Mouse (Mus musculus): ENCODE results near the gene Cdc42ep1. TPM values are rescaled to one million over a fixed set of nuclear protein-coding genes. Genes with fewer than 3 reads are reported as not detected.
A peak's percentile ranks its signal among the peaks of the same experiment; 100 is the strongest.
"Not testable (repeated sequence)": the region's sequence is repeated elsewhere in the genome, so short reads cannot be mapped to it uniquely, and the experiment has no call there.

Cdc42ep1 gene
- polyA plus RNA-seq, 1 experiment from 2014 or later = 44.0 TPM

GRCm38 (mm10) chr15:78874989-78875388 is 32.6 kb downstream of the Cdc42ep1 start:
- Histone ChIP-seq H3K4me2 (replicated peaks) (no peak overlapping the region), H3K4me1 (replicated peaks) (peaks cover 28% of the 10 kb centered on the region), H3K27me3 (replicated peaks) (no peaks in the 10 kb centered on the region), H3K27ac (peak overlapping the region; percentile 100), H3K36me3 (no peaks in the 10 kb centered on the region), H3K9ac (no peak overlapping the region), H3K9me3 (no peaks in the 10 kb centered on the region), H3K4me3 (replicated peaks) (no peak overlapping the region)
- ATAC-seq = no peak
- 70% methylated on average over 8 of the region's 8 CpGs for WGBS

GRCm38 (mm10) chr15:78875537-78875936 is 33.1 kb downstream of the Cdc42ep1 start:
- ATAC-seq = no peak
- WGBS = 64% methylated on average over 5 of the region's 5 CpGs
- Histone ChIP-seq H3K9me3 (no peaks in the 10 kb centered on the region), H3K4me2 (replicated peaks) (peak overlapping the region; percentile 67), H3K9ac (0 out of 2 replicates have a peak overlapping the region, but pooled peaks have one; percentile 79), H3K4me1 (replicated peaks) (peaks cover 30% of the 10 kb centered on the region), H3K27me3 (replicated peaks) (no peaks in the 10 kb centered on the region), H3K4me3 (replicated peaks) (no peak overlapping the region), H3K36me3 (no peaks in the 10 kb centered on the region), H3K27ac (peak overlapping the region; percentile 100)

GRCm38 (mm10) chr15:78876258-78876696 is 33.9 kb downstream of the Cdc42ep1 start:
- H3K4me3 ChIP-seq (replicated peaks) = peak overlapping the region; percentile 74
- no peaks in the 10 kb centered on the region for H3K9me3 ChIP-seq
- peak overlapping the region; percentile 67 for H3K4me2 ChIP-seq (replicated peaks)
- peaks cover 30% of the 10 kb centered on the region for H3K4me1 ChIP-seq (replicated peaks)
- 2% methylated on average over 17 of the region's 17 CpGs for WGBS
- H3K27ac ChIP-seq = peak overlapping the region; percentile 100
- peak; percentile 55 for ATAC-seq
- H3K9ac ChIP-seq = peak overlapping the region; percentile 79
- no peaks in the 10 kb centered on the region for H3K27me3 ChIP-seq (replicated peaks)
- H3K36me3 ChIP-seq = peaks cover 2% of the 10 kb centered on the region

GRCm38 (mm10) chr15:78876991-78877809 is 34.8 kb downstream of the Cdc42ep1 start, which contains the start of gene Gga1:
Gene Gga1, plus strand, starts transcription at chr15:78877190.
- H3K4me1 ChIP-seq (replicated peaks) = peaks cover 29% of the 10 kb centered on the region
- H3K4me2 ChIP-seq (replicated peaks) = peak within 1 kb of the TSS; percentile 67
- ATAC-seq = peak; percentile 92
- H3K9me3 ChIP-seq = no peaks in the 10 kb centered on the region
- H3K9ac ChIP-seq = peak within 1 kb of the TSS; percentile 79
- peak within 1 kb of the TSS; percentile 74 for H3K4me3 ChIP-seq (replicated peaks)
- WGBS = under 1% methylated on average over 83 of the region's 95 CpGs
- H3K27me3 ChIP-seq (replicated peaks) = no peaks in the 10 kb centered on the region
- peaks cover 11% of the 10 kb centered on the region for H3K36me3 ChIP-seq
- peak within 1 kb of the TSS; percentile 100 for H3K27ac ChIP-seq

GRCm38 (mm10) chr15:78877810-78878390 is 35.5 kb downstream of the Cdc42ep1 start:
- Histone ChIP-seq H3K9ac (peak overlapping the region; percentile 79), H3K27ac (peak overlapping the region; percentile 100), H3K9me3 (no peaks in the 10 kb centered on the region), H3K4me1 (replicated peaks) (peaks cover 27% of the 10 kb centered on the region), H3K27me3 (replicated peaks) (no peaks in the 10 kb centered on the region), H3K36me3 (peaks cover 11% of the 10 kb centered on the region), H3K4me2 (replicated peaks) (peak overlapping the region; percentile 67), H3K4me3 (replicated peaks) (peak overlapping the region; percentile 74)
- 3% methylated on average over 17 of the region's 17 CpGs for WGBS
- ATAC-seq = peak; percentile 0; the same call in 1 of the 2 replicates

- H3K36me3 ChIP-seq = peaks cover 14% of the 10 kb centered on the region
- H3K4me2 ChIP-seq (replicated peaks) = peak overlapping the region; percentile 15
- H3K9me3 ChIP-seq; H3K4me3 ChIP-seq (replicated peaks); H3K27me3 ChIP-seq (replicated peaks); ATAC-seq; H3K9ac ChIP-seq: not testable (repeated sequence)
- 0 out of 2 replicates have a peak overlapping the region, but pooled peaks have one; percentile 36 for H3K27ac ChIP-seq
- peaks cover 27% of the 10 kb centered on the region for H3K4me1 ChIP-seq (replicated peaks)
- WGBS = 27% methylated on average over 7 of the region's 7 CpGs
These were observed 36.5 kb downstream of the Cdc42ep1 start for GRCm38 (mm10) chr15:78878792-78879516.

- H3K4me3 ChIP-seq (replicated peaks) = no peak overlapping the region
- no peaks in the 10 kb centered on the region for H3K27me3 ChIP-seq (replicated peaks)
- H3K9ac ChIP-seq = no peak overlapping the region
- no peaks in the 10 kb centered on the region for H3K9me3 ChIP-seq
- H3K36me3 ChIP-seq = peaks cover 25% of the 10 kb centered on the region
- peaks cover 23% of the 10 kb centered on the region for H3K4me1 ChIP-seq (replicated peaks)
- H3K27ac ChIP-seq = no peak overlapping the region
- no peak for ATAC-seq
- H3K4me2 ChIP-seq (replicated peaks) = no peak overlapping the region
- 92% methylated on average over 8 of the region's 8 CpGs for WGBS
These were observed 38.0 kb downstream of the Cdc42ep1 start for GRCm38 (mm10) chr15:78880432-78880831.

GRCm38 (mm10) chr15:78881828-78882227 is 39.4 kb downstream of the Cdc42ep1 start:
- WGBS = 81% methylated on average over 3 of the region's 3 CpGs
- Histone ChIP-seq H3K27me3 (replicated peaks) (no peaks in the 10 kb centered on the region), H3K9ac (no peak overlapping the region), H3K4me1 (replicated peaks) (peaks cover 13% of the 10 kb centered on the region), H3K36me3 (peaks cover 33% of the 10 kb centered on the region), H3K9me3 (no peaks in the 10 kb centered on the region), H3K4me2 (replicated peaks) (no peak overlapping the region), H3K27ac (no peak overlapping the region), H3K4me3 (replicated peaks) (no peak overlapping the region)
- ATAC-seq = no peak

- H3K27ac ChIP-seq = no peak overlapping the region
These were observed 47.0 kb downstream of the Cdc42ep1 start for GRCm38 (mm10) chr15:78889401-78889853.

GRCm38 (mm10) chr15:78892440-78892839 is 50.0 kb downstream of the Cdc42ep1 start:
- Histone ChIP-seq H3K4me1 (replicated peaks) (peaks cover 57% of the 10 kb centered on the region), H3K4me2 (replicated peaks) (no peak overlapping the region), H3K36me3 (peaks cover 22% of the 10 kb centered on the region), H3K27ac (no peak overlapping the region), H3K4me3 (replicated peaks) (no peak overlapping the region), H3K9ac (no peak overlapping the region), H3K9me3 (no peaks in the 10 kb centered on the region), H3K27me3 (replicated peaks) (no peaks in the 10 kb centered on the region)
- 25% methylated on average over 7 of the region's 7 CpGs for WGBS
- no peak for ATAC-seq

More at GRCm38 (mm10) chr15:78889401-78889853, 47.0 kb downstream of the Cdc42ep1 start:
- Histone ChIP-seq H3K36me3 (peaks cover 39% of the 10 kb centered on the region), H3K4me3 (replicated peaks) (no peak overlapping the region), H3K9me3 (no peaks in the 10 kb centered on the region), H3K9ac (no peak overlapping the region), H3K4me2 (replicated peaks) (no peak overlapping the region), H3K4me1 (replicated peaks) (peaks cover 33% of the 10 kb centered on the region), H3K27me3 (replicated peaks) (no peaks in the 10 kb centered on the region)
- ATAC-seq = peak; percentile 44; the same call in 1 of the 2 replicates
- 23% methylated on average over 13 of the region's 13 CpGs for WGBS

GRCm38 (mm10) chr15:78894726-78895125 is 52.3 kb downstream of the Cdc42ep1 start:
- H3K36me3 ChIP-seq = peaks cover 15% of the 10 kb centered on the region; the same call in 1 of the 2 replicates
- peak overlapping the region; percentile 57 for H3K27ac ChIP-seq
- H3K27me3 ChIP-seq (replicated peaks) = no peaks in the 10 kb centered on the region
- no peak overlapping the region for H3K4me2 ChIP-seq (replicated peaks)
- no peak overlapping the region for H3K9ac ChIP-seq
- no peaks in the 10 kb centered on the region for H3K9me3 ChIP-seq
- ATAC-seq = no peak
- peaks cover 62% of the 10 kb centered on the region for H3K4me1 ChIP-seq (replicated peaks)
- 72% methylated on average over 13 of the region's 13 CpGs for WGBS
- H3K4me3 ChIP-seq (replicated peaks) = no peak overlapping the region

GRCm38 (mm10) chr15:78895741-78896140 is 53.3 kb downstream of the Cdc42ep1 start:
- no peaks in the 10 kb centered on the region for H3K27me3 ChIP-seq (replicated peaks)
- no peak for ATAC-seq
- H3K27ac ChIP-seq = peak overlapping the region; percentile 48; the same call in 1 of the 2 replicates
- no peak overlapping the region for H3K4me2 ChIP-seq (replicated peaks)
- no peaks in the 10 kb centered on the region for H3K9me3 ChIP-seq
- H3K4me3 ChIP-seq (replicated peaks) = no peak overlapping the region
- no peak overlapping the region for H3K9ac ChIP-seq
- WGBS = 77% methylated on average over 2 of the region's 2 CpGs
- peaks cover 63% of the 10 kb centered on the region for H3K4me1 ChIP-seq (replicated peaks)
- H3K36me3 ChIP-seq = peaks cover 15% of the 10 kb centered on the region; the same call in 1 of the 2 replicates

All from intestine, embryonic 15.5 days (tissue).